Mouse (Mus musculus): ENCODE results near the gene Extl1. TPM values are rescaled to one million over a fixed set of nuclear protein-coding genes. Genes with fewer than 3 reads are reported as not detected.
A peak's percentile ranks its signal among the peaks of the same experiment; 100 is the strongest.
"Not testable (repeated sequence)": the region's sequence is repeated elsewhere in the genome, so short reads cannot be mapped to it uniquely, and the experiment has no call there.

Gene Extl1
- polyA plus RNA-seq (2015; fragmentation: Nextera tagmentation; extraction: Ambion mirVana), result 6.4 and 7.8 TPM in 2 replicates

DNA sequence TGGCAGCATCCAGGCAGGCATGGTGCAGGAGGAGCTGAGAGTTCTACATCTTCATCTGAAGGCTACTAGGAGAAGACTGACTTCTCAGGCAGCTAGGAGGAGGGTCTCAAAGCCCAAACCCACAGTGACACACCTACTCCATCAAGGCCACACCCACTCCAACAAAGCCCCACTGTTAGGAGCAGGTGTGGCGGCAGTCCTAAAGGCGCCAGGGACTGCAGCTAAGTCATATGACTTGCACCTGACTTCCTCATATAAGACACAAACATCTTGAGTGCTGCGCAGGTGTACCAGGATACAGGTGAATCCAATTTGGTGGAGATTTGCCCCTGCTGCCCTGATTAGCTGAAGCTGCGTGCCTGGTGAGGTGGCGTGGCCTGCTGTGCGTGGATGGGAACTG, at the start of gene Extl1:
Gene Extl1 (minus strand): TSS at position 101 of the 400 bp plus-strand sequence.
- not testable (repeated sequence) for H3K9ac ChIP-seq; H3K4me2 ChIP-seq; H3K27me3 ChIP-seq; H3K4me1 ChIP-seq; H3K36me3 ChIP-seq; H3K4me3 ChIP-seq; ATAC-seq (ENCODE audit: insufficient number of reproducible peaks, low FRiP score, low TSS enrichment, low read depth); H3K9me3 ChIP-seq; H3K27ac ChIP-seq
- 90% methylated on average over 2 of the region's 6 CpGs for WGBS

DNA sequence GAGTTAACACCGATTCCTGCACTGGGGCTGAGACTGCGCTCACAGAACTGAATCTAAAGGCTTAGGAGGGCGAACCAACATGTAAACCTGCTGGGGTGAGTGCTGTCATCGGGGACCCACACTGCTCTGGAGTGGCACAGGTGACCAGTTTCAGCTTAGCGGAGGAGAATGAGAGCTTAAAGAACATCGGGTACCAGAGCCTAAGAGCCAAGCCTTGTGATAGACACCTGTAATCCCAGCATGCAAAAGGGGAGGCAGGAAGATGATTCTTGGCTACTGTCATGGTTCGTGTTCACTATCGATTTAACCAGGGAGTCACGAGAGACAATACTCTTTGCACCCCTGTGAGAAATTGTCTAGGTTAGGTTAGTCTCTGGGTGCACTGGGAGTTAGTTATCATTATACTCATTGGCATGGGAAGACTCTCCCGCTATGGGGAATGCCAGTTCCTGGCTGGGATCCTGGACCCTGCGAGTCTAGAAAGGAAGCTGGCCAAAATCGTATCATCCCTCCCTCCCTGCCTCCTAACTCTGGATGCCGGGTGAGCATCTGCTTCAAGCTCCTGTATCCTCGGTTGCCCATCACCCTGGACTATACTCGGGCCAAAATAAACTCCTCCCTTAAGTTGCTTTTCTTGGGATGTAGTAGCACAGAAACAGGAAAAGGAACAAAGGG, 49.2 kb upstream of the Extl1 start:
- Histone ChIP-seq H3K4me3 (no peak overlapping the region), H3K4me1 (peaks cover 10% of the 10 kb centered on the region), H3K4me2 (no peak overlapping the region), H3K9me3 (no peaks in the 10 kb centered on the region), H3K36me3 (no peaks in the 10 kb centered on the region), H3K27ac (no peak overlapping the region), H3K27me3 (no peaks in the 10 kb centered on the region), H3K9ac (no peak overlapping the region)
- no peak for ATAC-seq (ENCODE audit: insufficient number of reproducible peaks, low FRiP score, low TSS enrichment, low read depth)
- WGBS, result 83% methylated on average over 15 of the region's 15 CpGs

DNA sequence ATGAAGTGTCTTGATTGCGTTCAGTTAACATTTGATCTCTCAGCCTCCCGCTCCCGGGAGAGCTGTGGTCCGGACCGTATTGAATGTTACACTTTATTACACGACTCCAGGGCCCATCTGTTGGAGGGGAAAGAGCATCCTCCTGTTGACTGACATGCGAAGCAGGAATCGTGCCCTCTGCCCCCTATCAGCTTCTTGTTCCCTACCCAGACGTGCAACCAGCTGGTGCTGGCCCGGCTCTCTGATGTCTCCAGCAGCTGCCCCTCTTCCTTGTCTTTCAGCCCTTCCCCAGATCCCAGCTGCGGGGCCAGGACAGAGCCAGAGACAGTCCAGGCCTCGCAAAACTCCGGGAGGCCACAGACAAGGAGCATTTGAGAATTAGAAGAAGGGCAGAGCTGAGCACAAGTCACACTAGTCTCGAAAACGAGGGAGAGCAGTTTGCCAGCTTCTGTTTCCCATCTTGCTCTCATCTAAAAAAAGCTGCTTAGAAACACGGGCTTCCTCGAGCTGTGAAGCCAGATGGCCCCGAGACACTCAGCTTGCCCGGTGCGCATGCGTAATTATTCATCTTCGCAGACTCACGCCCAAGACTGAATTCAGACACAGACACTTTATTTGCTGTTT, 46.8 kb upstream of the Extl1 start:
- Histone ChIP-seq H3K4me2 (peak overlapping the region; percentile 29), H3K27ac (peak overlapping the region; percentile 72), H3K9me3 (no peaks in the 10 kb centered on the region), H3K27me3 (no peaks in the 10 kb centered on the region), H3K9ac (0 out of 2 replicates have a peak overlapping the region, but pooled peaks have one; percentile 5), H3K4me1 (peaks cover 10% of the 10 kb centered on the region), H3K4me3 (no peak overlapping the region), H3K36me3 (peaks cover 11% of the 10 kb centered on the region; the same call in 1 of the 2 replicates)
- WGBS, result 19% methylated on average over 23 of the region's 23 CpGs
- peak; percentile 61; the same call in 1 of the 2 replicates for ATAC-seq (ENCODE audit: insufficient number of reproducible peaks, low FRiP score, low TSS enrichment, low read depth)

DNA sequence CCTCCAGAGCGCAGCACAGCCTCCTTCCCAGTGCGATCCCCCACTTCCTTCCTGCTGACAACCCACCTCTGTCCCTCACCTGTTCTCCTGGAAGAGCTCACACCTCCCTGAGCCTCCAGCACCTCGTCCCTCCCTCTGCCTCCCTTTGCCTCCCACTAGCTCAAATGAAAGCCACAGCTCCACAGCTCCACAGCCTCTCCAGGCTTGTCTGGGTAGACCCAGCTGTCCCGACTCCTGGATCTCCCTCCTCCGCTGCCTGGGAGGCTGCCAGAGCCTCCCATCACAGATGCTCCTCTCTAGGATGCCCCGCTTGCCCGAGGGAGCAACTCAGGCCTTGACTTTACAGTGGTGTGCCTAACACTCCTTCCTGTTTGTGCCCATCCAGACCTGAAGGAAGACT, 41.4 kb upstream of the Extl1 start:
- WGBS, result 71% methylated on average over 7 of the region's 7 CpGs
- Histone ChIP-seq H3K36me3 (peaks cover 38% of the 10 kb centered on the region), H3K9ac (no peak overlapping the region), H3K4me1 (no peaks in the 10 kb centered on the region), H3K27ac (no peak overlapping the region), H3K27me3 (no peaks in the 10 kb centered on the region), H3K4me3 (no peak overlapping the region), H3K9me3 (no peaks in the 10 kb centered on the region), H3K4me2 (no peak overlapping the region)
- no peak for ATAC-seq (ENCODE audit: insufficient number of reproducible peaks, low FRiP score, low TSS enrichment, low read depth)

DNA sequence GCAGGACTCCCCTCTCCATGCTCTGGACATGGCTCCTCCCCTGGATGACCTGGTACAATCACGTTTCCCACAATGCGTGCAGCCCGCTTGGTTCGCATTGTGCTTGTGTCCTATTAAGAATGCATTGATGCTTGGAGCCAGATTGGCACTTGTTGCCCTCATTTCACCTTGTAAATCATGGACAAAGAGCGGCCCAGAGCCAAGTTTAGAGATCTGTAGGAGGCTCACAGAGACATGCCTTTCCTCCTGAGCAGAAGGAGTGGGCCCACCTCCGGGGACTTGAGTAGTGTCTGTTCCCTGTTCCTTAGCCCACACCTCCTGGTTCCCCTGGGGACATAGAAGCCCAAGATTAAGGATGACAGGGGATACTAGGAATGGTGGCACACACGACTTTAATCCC, 40.3 kb upstream of the Extl1 start:
- H3K36me3 ChIP-seq, result peaks cover 42% of the 10 kb centered on the region
- no peaks in the 10 kb centered on the region for H3K9me3 ChIP-seq
- H3K27me3 ChIP-seq, result no peaks in the 10 kb centered on the region
- H3K27ac ChIP-seq, result no peak overlapping the region
- H3K4me2 ChIP-seq, result no peak overlapping the region
- no peaks in the 10 kb centered on the region for H3K4me1 ChIP-seq
- no peak overlapping the region for H3K4me3 ChIP-seq
- H3K9ac ChIP-seq, result no peak overlapping the region
- no peak for ATAC-seq (ENCODE audit: insufficient number of reproducible peaks, low FRiP score, low TSS enrichment, low read depth)
- WGBS, result 87% methylated on average over 7 of the region's 7 CpGs

DNA sequence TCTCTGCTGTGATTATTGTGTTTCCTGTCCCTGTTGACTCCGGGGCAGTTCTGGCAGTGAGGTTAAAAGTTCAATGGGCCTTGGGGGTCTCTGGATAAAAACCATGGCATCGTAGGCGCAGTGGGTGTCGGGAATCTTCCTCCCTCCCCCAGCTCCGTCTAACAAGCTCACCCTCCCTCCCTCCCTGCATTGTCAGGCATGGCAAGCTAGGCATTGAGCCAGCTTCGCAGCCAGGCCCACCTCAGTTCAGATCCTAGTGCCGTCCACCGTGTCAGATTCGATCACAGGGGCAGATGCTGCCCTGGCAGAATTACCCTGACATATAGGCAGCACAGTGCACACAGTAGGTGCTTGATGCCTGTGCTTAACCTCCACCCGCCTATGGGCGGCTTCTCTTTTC, 38.3 kb upstream of the Extl1 start:
- Histone ChIP-seq H3K27ac (no peak overlapping the region), H3K27me3 (no peaks in the 10 kb centered on the region), H3K9ac (no peak overlapping the region), H3K4me3 (no peak overlapping the region), H3K9me3 (no peaks in the 10 kb centered on the region), H3K36me3 (peaks cover 52% of the 10 kb centered on the region), H3K4me1 (no peaks in the 10 kb centered on the region), H3K4me2 (no peak overlapping the region)
- ATAC-seq (ENCODE audit: insufficient number of reproducible peaks, low FRiP score, low TSS enrichment, low read depth), result no peak
- WGBS, result 76% methylated on average over 11 of the region's 11 CpGs

DNA sequence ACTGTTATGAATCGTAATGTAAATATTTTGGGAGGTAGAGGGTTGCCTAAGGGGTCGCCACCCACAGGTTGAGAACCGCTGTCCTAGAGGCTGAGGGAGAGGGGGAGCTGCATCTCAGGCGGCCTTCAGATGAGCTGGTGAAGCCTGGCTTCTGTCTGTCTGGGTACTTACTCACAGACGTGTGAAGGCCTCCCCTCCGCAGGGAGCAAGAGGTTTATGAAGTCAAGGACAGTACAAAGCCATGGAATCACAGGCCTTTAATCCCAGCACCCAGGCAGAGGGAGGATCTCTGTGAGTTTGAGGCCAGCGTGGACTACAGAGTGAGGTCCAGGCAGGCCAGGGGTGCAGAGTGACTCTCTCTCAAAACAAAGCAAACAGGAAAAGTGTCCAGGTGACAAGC, 33.5 kb upstream of the Extl1 start:
- Histone ChIP-seq H3K4me3 (no peak overlapping the region), H3K4me1 (no peaks in the 10 kb centered on the region), H3K9me3 (no peaks in the 10 kb centered on the region), H3K27me3 (no peaks in the 10 kb centered on the region), H3K36me3 (peaks cover 48% of the 10 kb centered on the region), H3K9ac (no peak overlapping the region), H3K4me2 (no peak overlapping the region), H3K27ac (no peak overlapping the region)
- WGBS, result 56% methylated on average over 7 of the region's 7 CpGs
- ATAC-seq (ENCODE audit: insufficient number of reproducible peaks, low FRiP score, low TSS enrichment, low read depth), result no peak

DNA sequence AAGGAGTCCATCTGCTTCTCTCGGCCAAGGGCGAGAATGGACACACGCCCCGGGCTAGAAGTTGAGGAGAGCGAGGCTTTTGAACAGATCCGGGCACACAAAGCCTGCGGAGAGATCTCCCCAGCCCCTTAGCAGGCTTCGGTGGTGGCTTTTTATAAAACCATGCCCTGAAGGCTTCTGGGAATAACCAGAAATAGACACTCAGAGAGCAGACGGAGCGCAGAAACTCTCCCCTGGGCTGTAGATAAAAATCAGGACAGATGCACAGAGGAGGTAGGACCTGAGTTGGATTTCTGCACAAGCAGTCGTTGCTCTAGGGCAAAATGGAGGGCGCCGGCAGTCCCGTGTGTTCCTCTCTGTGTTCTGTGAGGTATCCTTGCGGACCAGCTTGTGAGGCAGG, 33.0 kb upstream of the Extl1 start:
- no peak overlapping the region for H3K4me2 ChIP-seq
- 55% methylated on average over 15 of the region's 15 CpGs for WGBS
- H3K27me3 ChIP-seq, result no peaks in the 10 kb centered on the region
- peaks cover 51% of the 10 kb centered on the region for H3K36me3 ChIP-seq
- H3K9ac ChIP-seq, result no peak overlapping the region
- H3K27ac ChIP-seq, result no peak overlapping the region; the same call in 1 of the 2 replicates
- ATAC-seq (ENCODE audit: insufficient number of reproducible peaks, low FRiP score, low TSS enrichment, low read depth), result no peak
- no peak overlapping the region for H3K4me3 ChIP-seq
- no peaks in the 10 kb centered on the region for H3K4me1 ChIP-seq
- H3K9me3 ChIP-seq, result no peaks in the 10 kb centered on the region

DNA sequence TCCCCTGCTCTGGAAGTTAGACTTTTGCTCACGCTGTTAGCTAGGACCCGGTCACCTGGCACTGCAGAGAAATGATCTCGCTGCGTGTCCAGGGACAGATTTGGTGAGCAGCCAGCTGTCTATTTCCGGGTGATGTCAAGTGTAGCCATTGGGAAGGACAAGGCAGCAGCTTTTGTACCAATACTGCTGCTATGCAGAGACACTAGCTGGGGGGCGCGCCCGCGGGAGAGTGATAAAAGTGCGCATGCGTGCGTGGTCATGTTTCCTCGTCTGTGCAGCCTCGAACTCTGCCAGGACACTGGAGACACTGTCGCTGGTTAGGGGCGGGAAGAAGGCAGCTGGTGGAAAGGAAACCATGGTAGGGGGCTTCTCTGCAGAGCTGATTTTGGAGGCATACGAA, 32.5 kb upstream of the Extl1 start:
- H3K4me3 ChIP-seq, result no peak overlapping the region
- H3K27me3 ChIP-seq, result no peaks in the 10 kb centered on the region
- WGBS, result 70% methylated on average over 17 of the region's 17 CpGs
- H3K36me3 ChIP-seq, result peaks cover 55% of the 10 kb centered on the region
- H3K4me1 ChIP-seq, result no peaks in the 10 kb centered on the region
- no peak overlapping the region; the same call in 1 of the 2 replicates for H3K27ac ChIP-seq
- ATAC-seq (ENCODE audit: insufficient number of reproducible peaks, low FRiP score, low TSS enrichment, low read depth), result no peak
- no peak overlapping the region for H3K4me2 ChIP-seq
- H3K9me3 ChIP-seq, result no peaks in the 10 kb centered on the region
- H3K9ac ChIP-seq, result no peak overlapping the region

DNA sequence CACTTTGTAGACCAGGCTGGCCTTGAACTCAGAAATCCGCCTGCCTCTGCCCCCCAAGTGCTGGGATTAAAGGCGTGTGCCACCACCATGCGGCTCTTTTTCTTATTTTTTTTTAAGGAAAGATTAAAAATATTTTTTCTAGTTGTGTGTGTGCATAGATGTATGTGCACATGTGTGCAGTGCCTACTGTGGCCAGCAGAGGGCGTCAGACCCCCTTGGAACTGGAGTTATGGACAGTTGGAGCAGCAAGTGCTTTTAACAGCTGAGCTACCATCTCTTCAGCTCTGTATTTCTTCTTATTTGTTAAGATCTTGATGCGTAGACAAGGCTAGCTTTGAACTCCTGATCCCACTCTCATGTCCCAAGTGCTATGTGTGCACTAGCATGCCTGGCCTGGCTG, 25.6 kb upstream of the Extl1 start:
- no peak for ATAC-seq (ENCODE audit: insufficient number of reproducible peaks, low FRiP score, low TSS enrichment, low read depth)
- Histone ChIP-seq H3K9ac (no peak overlapping the region), H3K4me1 (no peaks in the 10 kb centered on the region), H3K4me2 (no peak overlapping the region), H3K36me3 (peaks cover 46% of the 10 kb centered on the region), H3K4me3 (no peak overlapping the region), H3K9me3 (no peaks in the 10 kb centered on the region), H3K27ac (no peak overlapping the region), H3K27me3 (no peaks in the 10 kb centered on the region)
- WGBS, result 72% methylated on average over 5 of the region's 5 CpGs

DNA sequence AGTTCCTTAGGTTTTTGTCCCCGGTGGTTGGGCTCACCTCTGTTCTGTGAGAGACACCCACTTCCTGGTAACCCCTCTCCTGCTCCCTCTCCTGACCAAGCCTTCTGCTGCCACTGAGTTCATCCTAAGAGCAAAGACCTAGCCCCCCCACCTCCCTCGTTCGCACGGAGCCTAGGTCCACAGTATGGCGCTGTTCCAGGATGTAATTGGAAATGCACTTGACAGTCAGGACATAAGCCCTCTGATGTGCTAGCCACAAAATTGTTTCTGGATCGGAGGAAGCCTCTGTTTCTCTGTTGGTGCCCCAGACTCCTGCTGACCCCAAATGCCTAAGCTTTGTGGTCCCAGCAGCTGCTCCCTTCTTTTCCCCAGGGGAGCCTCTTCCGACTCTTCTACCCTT, 20.1 kb upstream of the Extl1 start:
- 58% methylated on average over 7 of the region's 7 CpGs for WGBS
- no peak overlapping the region for H3K27ac ChIP-seq
- H3K4me1 ChIP-seq, result peaks cover 30% of the 10 kb centered on the region
- no peaks in the 10 kb centered on the region for H3K27me3 ChIP-seq
- no peak for ATAC-seq (ENCODE audit: insufficient number of reproducible peaks, low FRiP score, low TSS enrichment, low read depth)
- H3K36me3 ChIP-seq, result peaks cover 24% of the 10 kb centered on the region
- H3K4me2 ChIP-seq, result no peak overlapping the region
- H3K9me3 ChIP-seq, result no peaks in the 10 kb centered on the region
- H3K9ac ChIP-seq, result no peak overlapping the region
- H3K4me3 ChIP-seq, result no peak overlapping the region

DNA sequence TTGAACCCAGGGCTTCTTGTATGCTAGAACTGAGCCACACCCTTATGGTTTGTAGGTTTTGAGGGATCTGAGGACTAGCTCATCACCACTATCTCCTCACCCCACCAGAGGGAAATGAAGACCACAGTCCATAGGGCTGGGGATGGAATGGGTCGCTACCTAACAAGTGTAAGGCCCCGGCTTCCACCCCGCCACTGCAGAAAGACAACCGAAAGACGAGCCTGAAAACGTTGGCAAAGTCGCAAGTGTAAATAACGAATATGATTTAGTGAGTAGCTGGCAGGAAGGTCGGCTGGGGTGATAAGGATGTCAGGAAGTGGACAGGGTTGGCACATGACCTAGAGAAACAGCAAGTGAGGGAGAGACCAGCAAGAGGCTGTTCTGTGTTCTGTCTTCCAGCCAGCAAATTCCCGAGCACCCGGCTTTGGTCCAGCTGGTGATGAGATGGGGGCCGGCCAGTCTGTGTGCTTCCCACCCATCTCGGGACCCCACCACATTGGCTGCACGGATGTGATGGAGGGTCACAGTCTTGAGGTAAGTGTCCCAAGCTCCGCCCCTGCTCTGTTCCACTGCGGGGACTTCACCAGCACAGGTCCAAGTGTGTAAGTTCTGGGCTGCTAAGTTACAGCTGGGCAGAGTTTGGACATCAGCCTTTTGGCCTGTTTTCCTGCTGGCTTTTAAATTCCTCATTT, 19.1 kb upstream of the Extl1 start:
- peaks cover 33% of the 10 kb centered on the region for H3K4me1 ChIP-seq
- H3K4me2 ChIP-seq, result no peak overlapping the region; the same call in 1 of the 2 replicates
- H3K27me3 ChIP-seq, result no peaks in the 10 kb centered on the region
- H3K9ac ChIP-seq, result no peak overlapping the region
- peaks cover 24% of the 10 kb centered on the region for H3K36me3 ChIP-seq
- peak overlapping the region; percentile 22; the same call in 1 of the 2 replicates for H3K27ac ChIP-seq
- 66% methylated on average over 16 of the region's 16 CpGs for WGBS
- H3K4me3 ChIP-seq, result no peak overlapping the region
- no peaks in the 10 kb centered on the region for H3K9me3 ChIP-seq
- 0 out of 2 replicates have a peak, but pooled peaks have one; percentile 42 for ATAC-seq (ENCODE audit: insufficient number of reproducible peaks, low FRiP score, low TSS enrichment, low read depth)
